Mouse (Mus musculus): ENCODE measurements around the gene Rgsl1. TPM values are rescaled to one million over a fixed set of nuclear protein-coding genes. Genes with fewer than 3 reads are reported as not detected.

Gene Rgsl1
- polyA plus RNA-seq, 1 experiment from 2014 or later = 0.44 TPM

GRCm38 (mm10) chr1:153842121-153842740 lies 1.7 kb downstream of the Rgsl1 start:
- Histone ChIP-seq H3K27ac (ENCODE audit: low read length) (no peak overlapping the region), H3K4me2 (ENCODE audit: low read length) (no peak overlapping the region), H3K9ac (replicated peaks; ENCODE audit: low read depth, low read length) (no peak overlapping the region), H3K4me3 (replicated peaks; ENCODE audit: low read length) (no peak overlapping the region), H3K9me3 (ENCODE audit: control insufficient read depth, low read length) (no peaks in the 10 kb centered on the region), H3K4me1 (replicated peaks; ENCODE audit: control insufficient read depth, insufficient read depth, low read length) (no peaks in the 10 kb centered on the region), H3K27me3 (replicated peaks; ENCODE audit: control insufficient read depth, insufficient read depth, low read length) (no peaks in the 10 kb centered on the region), H3K36me3 (ENCODE audit: control insufficient read depth, insufficient read depth) (no peaks in the 10 kb centered on the region)
- ATAC-seq = no peak
- 90% methylated on average over 11 of the region's 11 CpGs for WGBS

- Histone ChIP-seq H3K27me3 (replicated peaks; ENCODE audit: control insufficient read depth, insufficient read depth, low read length) (no peaks in the 10 kb centered on the region), H3K9me3 (ENCODE audit: control insufficient read depth, low read length) (no peaks in the 10 kb centered on the region), H3K36me3 (ENCODE audit: control insufficient read depth, insufficient read depth) (no peaks in the 10 kb centered on the region), H3K27ac (ENCODE audit: low read length) (no peak overlapping the region), H3K4me1 (replicated peaks; ENCODE audit: control insufficient read depth, insufficient read depth, low read length) (no peaks in the 10 kb centered on the region), H3K4me3 (replicated peaks; ENCODE audit: low read length) (no peak overlapping the region), H3K9ac (replicated peaks; ENCODE audit: low read depth, low read length) (no peak overlapping the region), H3K4me2 (ENCODE audit: low read length) (no peak overlapping the region)
- WGBS = 86% methylated on average over 4 of the region's 4 CpGs
- no peak for ATAC-seq
Observed at GRCm38 (mm10) chr1:153836036-153836435, 7.9 kb downstream of the Rgsl1 start.

GRCm38 (mm10) chr1:153830746-153831145 lies 13.2 kb downstream of the Rgsl1 start:
- no peak for ATAC-seq

DNA sequence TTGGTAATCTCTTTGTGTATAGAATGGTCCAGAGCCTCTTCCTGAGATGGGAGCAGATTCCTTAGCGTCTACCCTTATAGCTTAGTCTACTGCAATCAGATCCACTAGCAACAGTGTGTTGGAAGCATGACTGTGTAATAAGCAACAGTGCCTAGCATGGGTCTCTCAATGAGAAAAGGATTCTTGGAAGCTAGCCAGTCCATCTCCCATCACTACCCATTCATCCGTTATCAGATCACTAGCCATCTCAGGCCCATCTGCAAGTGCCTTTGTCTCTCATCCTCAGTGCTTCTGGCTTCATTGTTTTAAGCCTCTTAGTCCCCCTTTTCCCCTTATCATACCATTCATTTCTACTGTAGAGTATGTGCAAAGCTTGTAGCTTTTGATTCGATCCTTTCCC lies 23.7 kb downstream of the Rgsl1 start:
- H3K27ac ChIP-seq (ENCODE audit: low read length) = no peak overlapping the region
- no peak overlapping the region for H3K4me3 ChIP-seq (replicated peaks; ENCODE audit: low read length)
- H3K9ac ChIP-seq (replicated peaks; ENCODE audit: low read depth, low read length) = no peak overlapping the region
- H3K4me2 ChIP-seq (ENCODE audit: low read length) = no peak overlapping the region
- WGBS = 66% methylated on average over 3 of the region's 3 CpGs
- no peaks in the 10 kb centered on the region for H3K9me3 ChIP-seq (ENCODE audit: control insufficient read depth, low read length)
- H3K27me3 ChIP-seq (replicated peaks; ENCODE audit: control insufficient read depth, insufficient read depth, low read length) = no peaks in the 10 kb centered on the region
- H3K36me3 ChIP-seq (ENCODE audit: control insufficient read depth, insufficient read depth) = no peaks in the 10 kb centered on the region
- peak; percentile 28; the same call in 1 of the 2 replicates for ATAC-seq
- H3K4me1 ChIP-seq (replicated peaks; ENCODE audit: control insufficient read depth, insufficient read depth, low read length) = no peaks in the 10 kb centered on the region

More at GRCm38 (mm10) chr1:153830746-153831145, 13.2 kb downstream of the Rgsl1 start:
- Histone ChIP-seq H3K36me3 (ENCODE audit: control insufficient read depth, insufficient read depth) (no peaks in the 10 kb centered on the region), H3K4me2 (ENCODE audit: low read length) (no peak overlapping the region), H3K9ac (replicated peaks; ENCODE audit: low read depth, low read length) (no peak overlapping the region), H3K27ac (ENCODE audit: low read length) (no peak overlapping the region), H3K4me1 (replicated peaks; ENCODE audit: control insufficient read depth, insufficient read depth, low read length) (no peaks in the 10 kb centered on the region), H3K4me3 (replicated peaks; ENCODE audit: low read length) (no peak overlapping the region), H3K27me3 (replicated peaks; ENCODE audit: control insufficient read depth, insufficient read depth, low read length) (no peaks in the 10 kb centered on the region), H3K9me3 (ENCODE audit: control insufficient read depth, low read length) (no peaks in the 10 kb centered on the region)
- 75% methylated on average over 4 of the region's 4 CpGs for WGBS

DNA sequence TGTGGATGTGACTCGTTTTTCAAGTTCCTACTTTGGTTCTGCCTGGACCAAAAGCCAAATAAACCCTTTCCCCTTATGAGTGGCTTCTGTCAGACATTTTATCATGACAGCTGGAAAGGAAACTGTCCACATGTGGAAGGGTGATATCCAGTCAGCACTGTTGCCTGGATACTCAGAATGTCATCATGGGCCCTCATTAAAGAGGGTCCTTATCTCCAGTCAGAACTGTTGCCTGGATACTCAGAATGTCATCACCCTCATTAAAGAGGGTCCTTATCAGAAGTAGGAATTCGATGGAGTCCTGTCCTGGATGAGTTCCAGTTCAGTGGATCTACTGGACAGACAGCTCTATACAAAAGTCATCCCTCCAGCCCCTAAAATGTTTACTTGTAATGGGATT lies 29.7 kb downstream of the Rgsl1 start:
- Histone ChIP-seq H3K27me3 (replicated peaks; ENCODE audit: control insufficient read depth, insufficient read depth, low read length) (no peaks in the 10 kb centered on the region), H3K9me3 (ENCODE audit: control insufficient read depth, low read length) (no peaks in the 10 kb centered on the region), H3K4me1 (replicated peaks; ENCODE audit: control insufficient read depth, insufficient read depth, low read length) (no peaks in the 10 kb centered on the region), H3K4me2 (ENCODE audit: low read length) (no peak overlapping the region), H3K36me3 (ENCODE audit: control insufficient read depth, insufficient read depth) (no peaks in the 10 kb centered on the region), H3K9ac (replicated peaks; ENCODE audit: low read depth, low read length) (no peak overlapping the region), H3K27ac (ENCODE audit: low read length) (no peak overlapping the region), H3K4me3 (replicated peaks; ENCODE audit: low read length) (no peak overlapping the region)
- 58% methylated on average over 2 of the region's 2 CpGs for WGBS
- no peak for ATAC-seq

DNA sequence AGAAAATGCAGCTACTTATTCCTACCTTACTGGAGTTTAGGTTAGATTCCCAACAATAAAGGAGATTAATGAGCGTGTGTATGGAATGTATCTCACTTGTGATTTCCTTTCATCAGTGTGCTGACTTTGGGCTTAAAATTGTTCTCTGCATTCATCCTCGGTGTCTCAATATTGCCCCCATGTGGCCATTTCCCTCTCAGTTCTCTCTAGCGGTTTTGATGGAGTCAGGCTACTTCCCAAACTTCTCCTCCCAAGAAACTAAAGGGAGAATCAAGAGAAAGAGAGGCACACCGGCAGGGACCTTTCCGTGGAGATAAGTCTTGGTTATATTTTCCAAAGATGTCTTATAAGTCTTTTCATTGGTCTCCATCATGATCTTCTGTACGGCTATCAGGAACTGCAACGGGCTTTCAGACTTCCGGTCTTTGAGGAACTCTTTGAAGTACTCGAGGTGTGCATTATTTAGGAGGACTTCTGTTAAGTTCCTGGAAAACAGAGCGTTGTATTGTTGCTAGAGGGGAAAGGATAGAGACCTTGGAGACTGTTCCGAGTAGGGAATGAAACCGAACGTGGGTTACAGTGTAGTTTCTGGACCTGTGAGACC lies 36.5 kb downstream of the Rgsl1 start:
- no peak overlapping the region for H3K27ac ChIP-seq (ENCODE audit: low read length)
- no peak for ATAC-seq
- no peak overlapping the region for H3K4me3 ChIP-seq (replicated peaks; ENCODE audit: low read length)
- H3K4me1 ChIP-seq (replicated peaks; ENCODE audit: control insufficient read depth, insufficient read depth, low read length) = no peaks in the 10 kb centered on the region
- H3K9me3 ChIP-seq (ENCODE audit: control insufficient read depth, low read length) = no peaks in the 10 kb centered on the region
- 54% methylated on average over 13 of the region's 13 CpGs for WGBS
- no peak overlapping the region for H3K9ac ChIP-seq (replicated peaks; ENCODE audit: low read depth, low read length)
- H3K27me3 ChIP-seq (replicated peaks; ENCODE audit: control insufficient read depth, insufficient read depth, low read length) = no peaks in the 10 kb centered on the region
- H3K4me2 ChIP-seq (ENCODE audit: low read length) = no peak overlapping the region
- no peaks in the 10 kb centered on the region for H3K36me3 ChIP-seq (ENCODE audit: control insufficient read depth, insufficient read depth)

- no peaks in the 10 kb centered on the region for H3K27me3 ChIP-seq (replicated peaks; ENCODE audit: control insufficient read depth, insufficient read depth, low read length)
- H3K27ac ChIP-seq (ENCODE audit: low read length) = no peak overlapping the region
- WGBS = 55% methylated on average over 8 of the region's 8 CpGs
- H3K4me1 ChIP-seq (replicated peaks; ENCODE audit: control insufficient read depth, insufficient read depth, low read length) = no peaks in the 10 kb centered on the region
- no peak for ATAC-seq
- no peak overlapping the region for H3K4me3 ChIP-seq (replicated peaks; ENCODE audit: low read length)
- no peaks in the 10 kb centered on the region for H3K9me3 ChIP-seq (ENCODE audit: control insufficient read depth, low read length)
- no peak overlapping the region for H3K4me2 ChIP-seq (ENCODE audit: low read length)
- H3K36me3 ChIP-seq (ENCODE audit: control insufficient read depth, insufficient read depth) = no peaks in the 10 kb centered on the region
- no peak overlapping the region for H3K9ac ChIP-seq (replicated peaks; ENCODE audit: low read depth, low read length)
Observed at GRCm38 (mm10) chr1:153803530-153803929, 40.4 kb downstream of the Rgsl1 start.

DNA sequence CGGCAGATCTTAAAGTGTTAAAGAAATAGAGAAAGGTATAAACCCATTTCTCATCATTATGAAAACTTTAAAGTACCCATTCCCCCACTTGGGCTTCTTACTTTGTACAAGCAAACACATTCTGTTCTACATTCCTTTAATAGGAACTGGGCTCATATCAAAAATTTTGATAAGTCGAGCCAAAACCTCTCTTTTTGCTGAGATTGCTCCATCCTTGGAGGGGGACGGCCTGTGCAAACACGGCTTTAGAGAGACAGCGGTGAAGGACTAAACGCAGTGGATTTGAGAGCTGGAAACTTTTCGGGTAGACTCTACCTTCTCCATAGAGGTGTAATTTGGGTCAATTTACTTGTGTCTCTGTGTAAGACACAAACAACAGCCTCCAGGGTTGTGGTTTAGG lies 41.3 kb downstream of the Rgsl1 start:
- ATAC-seq = no peak
- no peak overlapping the region for H3K4me2 ChIP-seq (ENCODE audit: low read length)
- H3K27me3 ChIP-seq (replicated peaks; ENCODE audit: control insufficient read depth, insufficient read depth, low read length) = no peaks in the 10 kb centered on the region
- H3K4me1 ChIP-seq (replicated peaks; ENCODE audit: control insufficient read depth, insufficient read depth, low read length) = no peaks in the 10 kb centered on the region
- H3K4me3 ChIP-seq (replicated peaks; ENCODE audit: low read length) = no peak overlapping the region
- no peaks in the 10 kb centered on the region for H3K9me3 ChIP-seq (ENCODE audit: control insufficient read depth, low read length)
- no peaks in the 10 kb centered on the region for H3K36me3 ChIP-seq (ENCODE audit: control insufficient read depth, insufficient read depth)
- H3K9ac ChIP-seq (replicated peaks; ENCODE audit: low read depth, low read length) = no peak overlapping the region
- WGBS = 69% methylated on average over 7 of the region's 7 CpGs
- no peak overlapping the region for H3K27ac ChIP-seq (ENCODE audit: low read length)

GRCm38 (mm10) chr1:153794241-153794640 lies 49.7 kb downstream of the Rgsl1 start:
- WGBS = 93% methylated on average over 3 of the region's 3 CpGs

More at GRCm38 (mm10) chr1:153794241-153794640, 49.7 kb downstream of the Rgsl1 start:
- Histone ChIP-seq H3K4me1 (replicated peaks; ENCODE audit: control insufficient read depth, insufficient read depth, low read length) (no peaks in the 10 kb centered on the region), H3K36me3 (ENCODE audit: control insufficient read depth, insufficient read depth) (no peaks in the 10 kb centered on the region), H3K27ac (ENCODE audit: low read length) (no peak overlapping the region), H3K9ac (replicated peaks; ENCODE audit: low read depth, low read length) (no peak overlapping the region), H3K9me3 (ENCODE audit: control insufficient read depth, low read length) (no peaks in the 10 kb centered on the region), H3K4me2 (ENCODE audit: low read length) (no peak overlapping the region), H3K27me3 (replicated peaks; ENCODE audit: control insufficient read depth, insufficient read depth, low read length) (no peaks in the 10 kb centered on the region), H3K4me3 (replicated peaks; ENCODE audit: low read length) (no peak overlapping the region)
- no peak for ATAC-seq

All from forebrain, embryonic 16.5 days (tissue).